In genomic region chr14:105803281-105803680, GRCm38 (mm10) we compare ENCODE assay signal across 9 mouse cellular contexts.
DNase-seq lines count a peak whose midpoint lies in the region; ATAC-seq lines count a peak whose summit lies in the region.
"Had no signal": no experiment of that assay in that cellular context is flagged by ENCODE, and none has a peak within 500 bp of the region (broad histone marks: within the 10 kb centered on the region; RNA-seq: fewer than 3 reads in every experiment).

No protein-coding gene starts in this region.

- H3K4me2 ChIP-seq in hindbrain, embryonic 11.5 days (replicated peaks; ENCODE audit: low read depth, low read length) = no peak overlapping the region
- H3K4me2 ChIP-seq in embryonic facial prominence, embryonic 12.5 days (replicated peaks) = peak overlapping the region; percentile 39
- peak overlapping the region; percentile 60 for H3K4me2 ChIP-seq in intestine, embryonic 15.5 days (replicated peaks)
- peak overlapping the region; percentile 54 for H3K4me2 ChIP-seq in liver, embryonic 15.5 days

- no peak for DNase-seq in hindbrain, embryonic 10.5 days (ENCODE audit: low spot score)
- DNase-seq in hindbrain, embryonic 11.5 days (ENCODE audit: low spot score) = no peak
- no peak for DNase-seq in gastrocnemius, adult 18-20 months (ENCODE audit: low spot score)
- DNase-seq in adrenal gland, adult 8-10 months = no peak
- DNase-seq in frontal cortex, postnatal 14 days (ENCODE audit: low spot score in 2 of 2) = no peak

- H3K9ac ChIP-seq in hindbrain, embryonic 11.5 days (ENCODE audit: low read depth, low read length) = no peak overlapping the region
- H3K9ac ChIP-seq in embryonic facial prominence, embryonic 12.5 days = no peak overlapping the region
- H3K9ac ChIP-seq in intestine, embryonic 15.5 days = no peak overlapping the region
- no peak overlapping the region for H3K9ac ChIP-seq in liver, embryonic 15.5 days

- no peak for ATAC-seq in hindbrain, embryonic 11.5 days (ENCODE audit: low FRiP score)
- no peak for ATAC-seq in embryonic facial prominence, embryonic 12.5 days (ENCODE audit: insufficient number of reproducible peaks, insufficient read depth, low FRiP score, low TSS enrichment)
- ATAC-seq in intestine, embryonic 15.5 days = peak; percentile 58
- 0 out of 2 replicates have a peak, but pooled peaks have one; percentile 18 for ATAC-seq in liver, embryonic 15.5 days (ENCODE audit: insufficient read depth)

- 50% methylated on average over 7 of the region's 7 CpGs for WGBS in hindbrain, embryonic 10.5 days
- WGBS in hindbrain, embryonic 11.5 days = 41% methylated on average over 7 of the region's 7 CpGs
- WGBS in embryonic facial prominence, embryonic 12.5 days = 42% methylated on average over 7 of the region's 7 CpGs
- 44% methylated on average over 7 of the region's 7 CpGs for WGBS in intestine, embryonic 15.5 days
- 29% methylated on average over 7 of the region's 7 CpGs for WGBS in liver, embryonic 15.5 days (ENCODE audit: insufficient replicate concordance)

- H3K4me1 ChIP-seq in hindbrain, embryonic 10.5 days (replicated peaks) = peaks cover 15% of the 10 kb centered on the region
- no peaks in the 10 kb centered on the region for H3K4me1 ChIP-seq in hindbrain, embryonic 11.5 days (replicated peaks; ENCODE audit: control insufficient read depth, insufficient read depth, low read length)
- peaks cover 14% of the 10 kb centered on the region; the same call in 1 of the 2 replicates for H3K4me1 ChIP-seq in embryonic facial prominence, embryonic 12.5 days
- 0 out of 2 replicates have a peak, but pooled peaks cover 3% of the 10 kb centered on the region for H3K4me1 ChIP-seq in intestine, embryonic 15.5 days (replicated peaks)
- H3K4me1 ChIP-seq in liver, embryonic 15.5 days (replicated peaks) = 0 out of 2 replicates have a peak, but pooled peaks cover 4% of the 10 kb centered on the region

- no peaks in the 10 kb centered on the region for H3K27me3 ChIP-seq in hindbrain, embryonic 10.5 days (ENCODE audit: insufficient read depth, poor library complexity, severe bottlenecking)
- no peaks in the 10 kb centered on the region for H3K27me3 ChIP-seq in hindbrain, embryonic 11.5 days (ENCODE audit: control insufficient read depth, insufficient read depth, low read length)
- H3K27me3 ChIP-seq in embryonic facial prominence, embryonic 12.5 days = no peaks in the 10 kb centered on the region
- H3K27me3 ChIP-seq in intestine, embryonic 15.5 days (replicated peaks) = no peaks in the 10 kb centered on the region
- H3K27me3 ChIP-seq in liver, embryonic 15.5 days = no peaks in the 10 kb centered on the region
- H3K27me3 ChIP-seq: megakaryocyte, embryonic 14.5 days had no signal

- 0 out of 2 replicates have a peak overlapping the region, but pooled peaks have one; percentile 46 for H3K27ac ChIP-seq in hindbrain, embryonic 10.5 days
- no peak overlapping the region for H3K27ac ChIP-seq in hindbrain, embryonic 11.5 days (ENCODE audit: low read depth, low read length)
- H3K27ac ChIP-seq in embryonic facial prominence, embryonic 12.5 days = no peak overlapping the region
- peak overlapping the region; percentile 67; the same call in 1 of the 2 replicates for H3K27ac ChIP-seq in intestine, embryonic 15.5 days
- no peak overlapping the region for H3K27ac ChIP-seq in liver, embryonic 15.5 days (replicated peaks)

- H3K36me3 ChIP-seq in hindbrain, embryonic 10.5 days = no peaks in the 10 kb centered on the region
- no peaks in the 10 kb centered on the region for H3K36me3 ChIP-seq in hindbrain, embryonic 11.5 days (ENCODE audit: control insufficient read depth, insufficient read depth, low read length)
- no peaks in the 10 kb centered on the region for H3K36me3 ChIP-seq in embryonic facial prominence, embryonic 12.5 days
- H3K36me3 ChIP-seq in intestine, embryonic 15.5 days = no peaks in the 10 kb centered on the region
- H3K36me3 ChIP-seq in liver, embryonic 15.5 days (replicated peaks) = no peaks in the 10 kb centered on the region

- H3K4me3 ChIP-seq in hindbrain, embryonic 10.5 days = no peak overlapping the region
- no peak overlapping the region for H3K4me3 ChIP-seq in hindbrain, embryonic 11.5 days (ENCODE audit: low read depth, low read length)
- no peak overlapping the region for H3K4me3 ChIP-seq in embryonic facial prominence, embryonic 12.5 days
- peak overlapping the region; percentile 19 for H3K4me3 ChIP-seq in intestine, embryonic 15.5 days (replicated peaks)
- peak overlapping the region; percentile 29; the same call in 1 of the 2 replicates for H3K4me3 ChIP-seq in liver, embryonic 15.5 days (replicated peaks)

- no peaks in the 10 kb centered on the region for H3K9me3 ChIP-seq in hindbrain, embryonic 10.5 days
- H3K9me3 ChIP-seq in hindbrain, embryonic 11.5 days (ENCODE audit: control insufficient read depth, low read length) = no peaks in the 10 kb centered on the region
- H3K9me3 ChIP-seq in embryonic facial prominence, embryonic 12.5 days = no peaks in the 10 kb centered on the region
- no peaks in the 10 kb centered on the region for H3K9me3 ChIP-seq in intestine, embryonic 15.5 days
- H3K9me3 ChIP-seq in liver, embryonic 15.5 days (replicated peaks) = no peaks in the 10 kb centered on the region
- H3K9me3 ChIP-seq: megakaryocyte, embryonic 14.5 days had no signal

Comparison
In these comparisons a context has a peak if more than half of its experiments do, and no peak if none do; other contexts are left out.
1. H3K27ac ChIP-seq: peak in hindbrain, embryonic 10.5 days (single experiment) and intestine, embryonic 15.5 days (single experiment); none in hindbrain, embryonic 11.5 days (single experiment), embryonic facial prominence, embryonic 12.5 days (single experiment) and liver, embryonic 15.5 days (single experiment).
2. H3K4me3 ChIP-seq: peak in intestine, embryonic 15.5 days (single experiment) and liver, embryonic 15.5 days (single experiment); none in hindbrain, embryonic 10.5 days (single experiment), hindbrain, embryonic 11.5 days (single experiment) and embryonic facial prominence, embryonic 12.5 days (single experiment).
3. ATAC-seq: peak in intestine, embryonic 15.5 days (single experiment) and liver, embryonic 15.5 days (single experiment); none in hindbrain, embryonic 11.5 days (single experiment) and embryonic facial prominence, embryonic 12.5 days (single experiment).